Mouse (Mus musculus) neural tube, embryonic 10.5 days (tissue): Measurements from ENCODE around the gene Plcl2.
"Not testable (repeated sequence)": the region's sequence is repeated elsewhere in the genome, so short reads cannot be mapped to it uniquely, and the experiment has no call there.

Experiments used
- DNase-seq: peaks from one replicate; pipeline ENCODE4 v3.0.0-alpha.2; 2017; ENCODE audit warnings: low spot score; ENCODE audit errors: extremely low spot score

Gene Plcl2

GRCm38 (mm10) chr17:50530089-50530488 lies 20.9 kb downstream of the Plcl2 start:
- DNase-seq, result no peak

DNA sequence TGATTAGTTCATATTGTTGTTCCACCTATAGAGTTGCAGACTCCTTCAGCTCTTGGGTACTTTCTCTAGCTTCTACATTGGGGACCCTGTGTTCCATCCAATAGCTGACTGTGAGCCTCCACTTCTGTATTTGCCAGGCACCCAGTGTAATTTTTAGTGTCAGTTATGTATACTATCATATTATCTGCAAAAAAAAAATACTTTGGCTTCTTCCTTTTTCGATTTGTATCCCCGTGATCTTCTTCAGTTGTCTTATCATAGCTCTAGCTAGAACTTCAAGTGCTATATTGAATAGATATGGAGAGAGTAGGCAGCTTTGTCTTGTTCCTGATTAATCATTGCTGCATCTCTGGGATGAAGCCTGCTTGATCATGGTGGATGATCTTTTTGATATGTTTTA lies 25.7 kb downstream of the Plcl2 start:
- DNase-seq, result not testable (repeated sequence)

- no peak for DNase-seq
These were observed 27.4 kb downstream of the Plcl2 start for GRCm38 (mm10) chr17:50536409-50537194.

GRCm38 (mm10) chr17:50537786-50538185 lies 28.6 kb downstream of the Plcl2 start:
- no peak for DNase-seq

GRCm38 (mm10) chr17:50544860-50545259 lies 35.7 kb downstream of the Plcl2 start:
- no peak for DNase-seq

GRCm38 (mm10) chr17:50545274-50545673 lies 36.1 kb downstream of the Plcl2 start:
- no peak for DNase-seq

- DNase-seq, result no peak
These were observed 42.9 kb downstream of the Plcl2 start for GRCm38 (mm10) chr17:50552130-50552529.

DNA sequence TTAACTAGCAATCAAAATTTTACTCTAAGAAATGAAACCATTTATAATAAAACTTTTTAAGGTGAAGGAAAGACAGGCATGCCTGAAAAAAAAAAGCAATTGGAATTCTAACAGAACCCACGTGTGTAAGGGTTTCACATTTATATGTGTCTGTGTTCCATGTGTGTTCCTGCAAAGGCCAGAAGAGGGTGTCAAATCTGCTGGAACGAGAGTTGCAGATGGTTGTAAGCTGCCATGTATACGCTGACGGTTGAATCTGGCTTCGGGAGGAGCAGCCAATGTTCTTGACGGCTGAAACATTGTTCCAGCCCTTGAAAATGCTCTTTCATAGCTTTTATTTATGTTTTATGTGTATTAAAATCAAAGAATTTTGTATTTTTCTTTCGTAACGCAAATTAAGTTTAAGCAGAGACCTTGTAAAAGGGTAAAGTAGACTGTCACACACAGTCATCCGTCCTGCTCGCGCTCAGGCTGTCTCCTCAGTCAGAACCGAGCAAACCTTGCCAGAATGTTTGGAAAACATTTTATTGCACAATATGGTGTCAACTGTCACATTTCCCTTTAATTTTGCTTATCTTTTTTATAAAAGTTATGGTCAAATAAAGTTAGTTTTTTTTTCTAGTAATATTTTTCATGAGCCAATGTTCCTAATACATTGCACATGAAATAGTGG lies 48.5 kb downstream of the Plcl2 start:
- DNase-seq, result no peak

DNA sequence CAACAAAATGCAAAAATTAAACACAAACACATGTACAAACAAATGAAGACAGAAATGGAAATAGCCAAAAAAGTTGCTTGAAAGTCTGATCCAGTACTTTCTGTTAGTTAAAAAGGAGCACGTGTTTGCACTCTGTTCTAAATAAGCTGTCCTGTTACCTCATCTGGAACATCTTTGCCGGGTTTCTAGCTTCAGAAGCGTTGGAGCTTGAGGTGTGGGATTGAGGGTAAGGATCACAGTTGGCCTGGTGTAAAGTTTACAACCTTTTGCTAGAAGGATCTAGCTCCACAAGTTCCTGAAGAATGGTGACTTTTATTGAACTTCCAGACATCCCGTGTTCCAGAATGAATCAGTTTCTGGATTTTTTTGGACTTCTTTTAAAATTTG lies 49.0 kb downstream of the Plcl2 start:
- DNase-seq, result no peak

GRCm38 (mm10) chr17:50565376-50566123 lies 56.3 kb downstream of the Plcl2 start:
- DNase-seq, result peak; percentile 22

DNA sequence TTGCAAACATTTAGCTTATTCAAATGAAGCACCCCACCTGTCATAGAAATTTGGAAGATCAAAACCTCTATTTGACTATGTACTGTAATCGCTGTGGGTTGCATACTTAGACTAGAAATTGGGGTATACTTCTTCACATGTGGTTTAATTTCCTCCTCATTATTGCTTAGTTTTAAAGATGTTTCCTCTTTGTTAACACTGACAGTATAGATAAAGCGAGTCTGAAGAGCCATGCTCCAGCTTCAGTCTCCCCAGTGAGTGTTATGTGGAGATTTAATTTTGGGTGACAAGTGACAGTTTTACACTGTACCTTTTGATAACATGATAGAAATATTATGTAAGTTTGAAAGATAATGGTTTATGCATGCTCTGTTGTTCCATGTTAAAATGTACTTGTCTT lies 59.6 kb downstream of the Plcl2 start:
- no peak for DNase-seq

DNA sequence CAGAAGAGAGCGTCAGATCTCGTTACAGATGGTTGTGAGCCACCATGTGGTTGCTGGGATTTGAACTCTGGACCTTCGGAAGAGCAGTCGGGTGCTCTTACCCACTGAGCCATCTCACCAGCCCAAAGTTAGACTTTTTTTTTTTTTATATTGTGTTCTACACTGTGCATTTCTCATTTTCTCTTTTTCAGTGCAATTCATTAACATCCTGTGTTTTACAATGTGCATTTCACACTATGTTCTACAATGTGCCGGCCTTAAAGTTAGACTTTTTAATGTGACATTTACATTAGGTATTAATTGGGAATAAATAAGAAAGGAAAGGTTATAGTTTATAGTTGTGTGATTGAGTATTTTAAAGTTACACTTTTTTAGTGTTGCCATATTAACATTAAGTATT lies 61.0 kb downstream of the Plcl2 start:
- DNase-seq, result not testable (repeated sequence)

DNA sequence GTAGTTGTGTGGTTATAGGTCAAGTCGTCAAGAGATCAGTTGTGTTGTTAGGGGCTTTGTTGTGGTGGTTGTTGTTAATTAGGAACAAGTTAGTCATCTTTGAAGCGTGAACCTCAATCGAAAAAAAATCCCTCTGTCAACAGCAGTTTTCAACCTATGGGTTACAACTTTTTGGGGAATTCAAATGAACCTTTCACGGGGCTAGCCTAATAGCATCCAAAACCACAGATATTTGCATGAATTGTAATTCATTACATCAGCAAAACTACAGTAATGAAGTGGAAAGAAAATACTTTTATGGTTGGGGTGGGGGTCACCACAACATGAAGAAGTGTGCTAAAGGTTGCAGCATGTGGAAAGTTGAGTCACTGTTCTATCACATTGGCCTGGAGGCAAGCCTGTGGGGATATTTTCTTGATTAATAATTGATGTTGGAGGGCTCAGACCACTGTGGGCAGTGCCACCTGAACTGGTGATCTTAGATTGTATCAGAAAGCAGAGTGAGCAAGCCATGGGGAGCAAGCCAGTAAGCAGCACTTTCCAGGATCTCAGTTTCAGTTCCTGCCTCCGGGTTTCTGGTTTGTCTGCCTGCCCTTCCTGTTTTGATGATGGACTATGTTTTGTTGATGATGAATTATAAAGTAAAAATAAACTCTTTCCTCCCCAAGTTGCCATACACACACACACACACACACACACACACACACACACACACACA lies 61.6 kb downstream of the Plcl2 start:
- DNase-seq, result no peak

- no peak for DNase-seq
These were observed 65.0 kb downstream of the Plcl2 start for GRCm38 (mm10) chr17:50574161-50574560.

DNA sequence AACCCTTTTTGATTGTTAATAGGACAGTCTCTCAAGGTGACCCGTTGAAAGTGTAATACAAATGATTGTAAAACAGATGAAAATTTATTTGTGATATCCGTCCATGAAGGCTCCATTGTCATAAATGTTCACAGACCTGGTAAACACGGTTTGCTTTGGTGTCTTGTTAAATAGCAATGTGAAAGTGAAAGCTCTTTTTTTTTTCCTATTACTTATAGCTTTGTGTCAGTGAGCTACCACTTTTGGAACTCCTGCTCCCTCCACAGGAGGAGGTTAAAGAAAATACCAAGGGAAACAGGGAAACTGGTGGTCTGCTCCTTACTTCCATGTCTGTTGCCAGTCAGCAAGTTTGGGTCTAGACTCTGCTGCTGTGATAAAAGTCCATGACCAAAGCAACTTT lies 71.2 kb downstream of the Plcl2 start:
- no peak for DNase-seq

DNA sequence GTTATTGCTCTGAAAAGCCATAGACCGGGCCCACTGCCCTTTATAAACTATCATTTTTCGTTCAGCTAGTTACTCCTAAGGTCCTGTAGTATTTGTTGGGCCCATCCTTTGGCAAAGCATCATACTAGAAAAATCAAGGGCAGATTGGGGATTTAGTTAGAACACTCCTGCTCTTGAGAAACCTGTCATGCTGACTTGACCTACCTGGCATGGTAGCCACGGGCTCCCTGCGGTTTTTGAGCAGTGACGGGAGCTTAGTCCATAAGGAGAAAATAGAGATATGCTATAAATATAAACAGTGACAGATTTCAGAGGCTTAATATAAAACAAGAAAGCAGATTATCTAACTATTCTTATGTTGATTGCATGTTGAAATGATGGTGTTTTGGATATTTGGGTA lies 77.6 kb downstream of the Plcl2 start:
- no peak for DNase-seq

- DNase-seq, result no peak
These were observed 78.7 kb downstream of the Plcl2 start for GRCm38 (mm10) chr17:50587941-50588340.

DNA sequence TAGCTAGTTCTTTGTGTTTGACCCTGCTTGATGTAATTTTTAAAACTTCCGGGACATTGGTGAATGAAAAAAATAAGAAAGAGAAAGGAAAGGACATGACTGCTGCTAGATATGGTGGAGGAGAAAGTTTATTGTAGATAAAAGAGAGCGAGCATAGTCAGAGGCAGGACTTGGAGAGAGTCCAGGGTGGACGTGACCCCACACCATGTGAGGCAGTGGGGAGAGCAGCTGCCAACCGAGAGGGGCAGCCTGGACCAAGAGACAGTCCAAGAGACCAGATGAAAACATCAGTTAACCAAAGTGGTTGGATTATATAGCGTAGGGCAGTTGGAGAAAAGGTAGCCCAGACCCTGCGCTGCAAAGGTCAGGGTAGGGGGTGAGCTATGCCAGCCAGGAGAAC lies 91.0 kb downstream of the Plcl2 start:
- DNase-seq, result no peak

DNA sequence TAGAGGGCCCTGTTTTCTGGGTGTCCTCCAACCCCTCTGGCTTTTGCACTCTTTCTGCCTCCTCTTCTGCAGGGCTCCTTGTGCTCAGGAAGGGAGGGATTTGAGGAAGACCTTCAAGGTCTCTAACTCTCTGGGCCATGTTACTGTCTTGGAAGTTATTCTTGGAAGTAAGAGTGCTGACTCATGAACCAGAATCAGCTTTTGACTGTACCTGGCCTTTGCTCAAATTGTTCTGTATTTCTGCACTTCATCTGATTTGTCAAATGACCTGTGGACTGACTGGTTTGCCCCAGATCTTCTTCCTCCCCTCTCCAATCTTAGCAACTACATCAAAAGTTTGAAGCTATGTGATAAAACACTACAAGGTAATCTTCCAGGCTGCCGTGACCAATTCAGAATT lies 91.5 kb downstream of the Plcl2 start:
- no peak for DNase-seq

- DNase-seq, result no peak
These were observed 97.7 kb downstream of the Plcl2 start for GRCm38 (mm10) chr17:50606890-50607289.

- no peak for DNase-seq
These were observed 100.7 kb downstream of the Plcl2 start for GRCm38 (mm10) chr17:50609908-50610307.
